Mouse (Mus musculus) lung, embryonic 14.5 days (tissue): ENCODE results near the gene Smco1. TPM values are rescaled to one million over a fixed set of nuclear protein-coding genes. Genes with fewer than 3 reads are reported as not detected.
"Not testable (repeated sequence)": the region's sequence is repeated elsewhere in the genome, so short reads cannot be mapped to it uniquely, and the experiment has no call there.

Experiments used
- ATAC-seq: fragments of 200-750 bp; cut with Nextera tagmentation; 2 replicates; pipeline ENCODE4 v1.8.0; 2017; ENCODE audit warnings: mild to moderate bottlenecking, moderate TSS enrichment, moderate library complexity; ENCODE audit not compliant: insufficient read depth
- DNase-seq: peaks from one replicate; pipeline ENCODE4 v3.0.0-alpha.2; 2015
- H3K27ac ChIP-seq: fragments of 300-500 bp; sonication (generic); 2 replicates; pipeline ENCODE4 v1.5.1; 2014; ENCODE audit warnings: low read depth, mild to moderate bottlenecking, moderate library complexity
- H3K27me3 ChIP-seq: fragments of 300-500 bp; sonication (generic); 2 replicates; pipeline ENCODE4 v1.6.1; 2014; ENCODE audit warnings: low read length, control low read depth; ENCODE audit not compliant: insufficient read depth
- H3K36me3 ChIP-seq: fragments of 300-500 bp; sonication (generic); 2 replicates; pipeline ENCODE4 v1.6.1; 2014; ENCODE audit warnings: control low read depth; ENCODE audit not compliant: insufficient read depth
- H3K4me1 ChIP-seq: fragments of 300-500 bp; sonication (generic); 2 replicates; pipeline ENCODE4 v1.6.1; 2014; ENCODE audit warnings: antibody characterized with exemption, control low read depth; ENCODE audit not compliant: insufficient read depth
- H3K4me2 ChIP-seq: fragments of 300-500 bp; sonication (generic); 2 replicates; pipeline ENCODE4 v1.6.1; 2014; ENCODE audit warnings: mild to moderate bottlenecking
- H3K4me3 ChIP-seq: fragments of 300-500 bp; sonication (generic); 2 replicates; pipeline ENCODE4 v1.5.1; 2014; ENCODE audit warnings: low read depth, low read length
- H3K9ac ChIP-seq: fragments of 300-500 bp; sonication (generic); 2 replicates; pipeline ENCODE4 v1.6.1; 2014
- H3K9me3 ChIP-seq: fragments of 300-500 bp; sonication (generic); 2 replicates; pipeline ENCODE4 v1.6.1; 2016; ENCODE audit warnings: low read depth, low read length, control low read depth
- CTCF ChIP-seq: IDR thresholded peaks from 2 replicates; pipeline ENCODE4 v1.5.1; 2016; ENCODE audit warnings: antibody characterized with exemption, low read depth
- WGBS: fragments of 180-500 bp; shearing (Covaris S2); extraction: QIAGEN DNeasy Blood & Tissue Kit; methylation state at CpG from one replicate; pipeline ENCODE4 v1.1.7; 2014; 5-methylcytosine and 5-hydroxymethylcytosine counted together
- polyA plus RNA-seq: library from polyadenylated mRNA; unstranded; fragments of >200 nt; fragmentation: Nextera tagmentation; extraction: Ambion mirVana; gene quantifications from 2 replicates; pipeline ENCODE4 v1.2.1, GENCODE M21; 2014

The Smco1 gene
- not detected in 2 replicates for polyA plus RNA-seq

GRCm38 (mm10) chr16:32271291-32271690 is at the start of gene Smco1:
TSS of gene Smco1 (plus strand) at chr16:32271468.
- Histone ChIP-seq H3K27me3 (no peaks in the 10 kb centered on the region), H3K36me3 (no peaks in the 10 kb centered on the region), H3K4me2 (no peak within 1 kb of the TSS), H3K9me3 (no peaks in the 10 kb centered on the region), H3K4me3 (no peak within 1 kb of the TSS), H3K4me1 (no peaks in the 10 kb centered on the region), H3K9ac (no peak within 1 kb of the TSS), H3K27ac (no peak within 1 kb of the TSS)
- ATAC-seq: no peak
- no peak for DNase-seq
- no peak for TF ChIP-seq CTCF
- WGBS: 81% methylated on average over 11 of the region's 11 CpGs

GRCm38 (mm10) chr16:32221803-32222202 is 49.5 kb upstream of the Smco1 start:
- no peak overlapping the region for H3K9ac ChIP-seq
- no peak overlapping the region for H3K4me3 ChIP-seq
- H3K4me1 ChIP-seq: no peaks in the 10 kb centered on the region
- no peaks in the 10 kb centered on the region for H3K27me3 ChIP-seq
- H3K9me3 ChIP-seq: no peaks in the 10 kb centered on the region
- ATAC-seq (no peak), DNase-seq (no peak)
- 76% methylated on average over 4 of the region's 4 CpGs for WGBS
- H3K36me3 ChIP-seq: no peaks in the 10 kb centered on the region
- no peak overlapping the region for H3K27ac ChIP-seq
- no peak for TF ChIP-seq CTCF
- no peak overlapping the region for H3K4me2 ChIP-seq

- Histone ChIP-seq H3K27ac (no peak overlapping the region), H3K27me3 (no peaks in the 10 kb centered on the region), H3K4me1 (no peaks in the 10 kb centered on the region), H3K4me3 (no peak overlapping the region), H3K36me3 (no peaks in the 10 kb centered on the region), H3K9me3 (no peaks in the 10 kb centered on the region), H3K4me2 (no peak overlapping the region), H3K9ac (no peak overlapping the region)
- no peak for TF ChIP-seq CTCF
- ATAC-seq (no peak), DNase-seq (no peak)
Measured at GRCm38 (mm10) chr16:32222399-32222798, 48.9 kb upstream of the Smco1 start.

- H3K36me3 ChIP-seq: peaks cover 37% of the 10 kb centered on the region
- H3K27ac ChIP-seq, H3K4me2 ChIP-seq, DNase-seq, H3K4me3 ChIP-seq, H3K9ac ChIP-seq, ATAC-seq, H3K4me1 ChIP-seq, H3K9me3 ChIP-seq, H3K27me3 ChIP-seq: not testable (repeated sequence)
- 84% methylated on average over 3 of the region's 3 CpGs for WGBS
Measured at GRCm38 (mm10) chr16:32232050-32232449, 39.2 kb upstream of the Smco1 start.

GRCm38 (mm10) chr16:32237930-32238680 is 33.2 kb upstream of the Smco1 start:
- no peak overlapping the region for H3K9ac ChIP-seq
- no peaks in the 10 kb centered on the region for H3K27me3 ChIP-seq
- no peak overlapping the region for H3K4me2 ChIP-seq
- no peak for ATAC-seq
- peaks cover 29% of the 10 kb centered on the region for H3K36me3 ChIP-seq
- H3K27ac ChIP-seq: no peak overlapping the region
- DNase-seq: no peak
- WGBS: 66% methylated on average over 19 of the region's 19 CpGs
- no peaks in the 10 kb centered on the region for H3K4me1 ChIP-seq
- H3K9me3 ChIP-seq: no peaks in the 10 kb centered on the region
- no peak overlapping the region for H3K4me3 ChIP-seq
- no peak for TF ChIP-seq CTCF

- WGBS: 84% methylated on average over 2 of the region's 2 CpGs
Measured at GRCm38 (mm10) chr16:32239428-32240312, 31.6 kb upstream of the Smco1 start.

GRCm38 (mm10) chr16:32243901-32244300 is 27.4 kb upstream of the Smco1 start:
- no peak for DNase-seq
- Histone ChIP-seq H3K36me3 (no peaks in the 10 kb centered on the region), H3K9ac (no peak overlapping the region), H3K27me3 (no peaks in the 10 kb centered on the region), H3K4me3 (no peak overlapping the region), H3K4me1 (peaks cover 8% of the 10 kb centered on the region; the same call in 1 of the 2 replicates), H3K4me2 (no peak overlapping the region), H3K27ac (no peak overlapping the region), H3K9me3 (no peaks in the 10 kb centered on the region)
- WGBS: 91% methylated on average over 3 of the region's 3 CpGs
- ATAC-seq: no peak
- TF ChIP-seq CTCF: no peak

More at GRCm38 (mm10) chr16:32239428-32240312, 31.6 kb upstream of the Smco1 start:
- Histone ChIP-seq H3K27me3 (no peaks in the 10 kb centered on the region), H3K9me3 (no peaks in the 10 kb centered on the region), H3K27ac (no peak overlapping the region), H3K9ac (no peak overlapping the region), H3K4me1 (no peaks in the 10 kb centered on the region), H3K4me2 (no peak overlapping the region), H3K36me3 (peaks cover 16% of the 10 kb centered on the region), H3K4me3 (no peak overlapping the region)
- no peak for TF ChIP-seq CTCF
- ATAC-seq: no peak
- DNase-seq: no peak
